Mouse (Mus musculus) adrenal gland (tissue): ENCODE results near the gene Rragd.
"Not testable (repeated sequence)": the region's sequence is repeated elsewhere in the genome, so short reads cannot be mapped to it uniquely, and the experiment has no call there.

Source experiments
- intact Hi-C: fragments of 180-260 bp; cut with DNase I; formaldehyde crosslinking; loops from one replicate; pipeline ENCODE4 v1.15.1; 2025

Gene Rragd

GRCm38 (mm10) chr4:32984801-32985675 is 2.2 kb downstream of the Rragd start:
- intact Hi-C loops, result no loop called here

- intact Hi-C loops, result no loop called here
Observed at GRCm38 (mm10) chr4:32985684-32986083, 2.8 kb downstream of the Rragd start.

DNA sequence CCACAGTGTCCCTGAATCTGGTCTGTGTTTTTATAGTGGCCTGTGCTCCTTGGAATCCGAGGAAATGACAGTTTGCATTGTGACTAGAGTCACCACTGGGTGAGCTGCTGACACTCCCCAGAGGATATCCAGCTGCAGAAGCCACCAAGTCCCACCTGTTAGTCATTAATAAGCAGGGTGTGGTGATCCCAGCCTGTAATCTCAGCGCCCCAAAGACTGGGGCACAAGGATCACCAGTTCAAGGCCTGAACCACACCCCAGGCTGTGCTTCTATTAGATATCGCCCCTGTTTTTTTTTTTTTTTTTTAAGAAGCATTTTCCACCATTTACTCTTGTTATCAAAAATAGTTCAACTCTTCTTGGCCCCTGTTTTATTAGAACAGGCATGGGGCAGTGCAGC is 4.2 kb downstream of the Rragd start:
- intact Hi-C loops, result no loop called here

GRCm38 (mm10) chr4:32989346-32989745 is 6.5 kb downstream of the Rragd start:
- intact Hi-C loops, result no loop called here

DNA sequence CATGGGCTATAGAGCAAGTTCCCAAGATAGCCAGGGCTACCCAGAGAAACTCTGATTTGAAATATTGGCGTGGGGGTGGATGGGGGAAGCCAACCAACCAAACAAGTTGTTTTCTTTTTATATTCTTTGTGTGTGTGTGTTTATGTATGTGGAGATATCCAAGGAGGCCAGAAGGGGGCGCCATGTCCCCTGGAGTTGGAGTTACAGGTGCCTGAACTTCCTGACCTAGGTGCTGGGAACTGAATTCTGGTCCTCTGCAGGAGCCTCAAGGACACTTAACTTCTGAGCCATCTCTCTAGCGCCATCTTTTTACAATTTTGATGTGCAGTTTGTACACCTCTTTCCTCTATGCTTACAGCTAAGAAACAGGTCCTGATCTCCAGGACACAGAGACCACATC is 11.3 kb downstream of the Rragd start:
- intact Hi-C loops, result no loop called here

GRCm38 (mm10) chr4:32996083-32996482 is 13.2 kb downstream of the Rragd start:
- intact Hi-C loops, result no loop called here

DNA sequence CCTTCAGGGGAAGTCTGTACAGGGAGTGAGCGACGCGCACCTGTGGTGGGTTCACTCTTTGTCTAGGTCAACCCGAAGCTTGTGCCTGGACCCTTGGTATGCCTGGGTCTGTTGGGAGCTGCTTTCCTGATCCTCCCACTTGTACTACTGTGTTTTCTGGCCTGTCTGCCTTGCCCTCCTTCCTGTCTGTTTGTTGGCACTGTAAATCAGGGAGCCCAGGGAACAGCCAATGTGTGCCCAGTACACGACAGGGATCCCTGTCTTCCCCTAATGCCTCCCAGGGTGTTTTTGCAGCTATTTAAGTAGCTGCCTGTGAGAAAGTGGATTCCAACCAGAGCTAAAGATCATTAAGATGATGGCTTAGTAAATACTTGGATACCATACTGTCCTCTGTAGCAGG is 14.7 kb downstream of the Rragd start:
- intact Hi-C loops, result no loop called here

DNA sequence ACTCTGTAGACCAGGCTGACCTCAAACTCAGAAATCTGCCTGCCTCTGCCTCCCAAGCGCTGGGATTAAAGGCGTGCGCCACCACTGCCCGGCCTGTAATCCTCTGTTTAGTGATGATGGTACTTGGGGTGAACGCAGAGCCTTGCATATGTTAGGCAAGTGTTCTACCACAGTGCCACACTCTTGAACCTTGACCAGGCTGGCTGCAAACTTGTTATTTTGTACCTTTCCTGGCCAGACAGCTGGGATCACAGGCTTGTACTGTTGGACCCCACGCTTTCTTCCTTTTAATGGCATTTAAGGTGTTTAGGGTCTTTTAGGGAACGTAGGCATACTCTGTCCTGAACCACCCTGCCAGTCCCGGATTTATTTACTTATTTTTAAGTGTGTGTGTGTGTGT is 16.2 kb downstream of the Rragd start:
- intact Hi-C loops, result no loop called here

GRCm38 (mm10) chr4:33002081-33002480 is 19.2 kb downstream of the Rragd start:
- intact Hi-C loops, result no loop called here

GRCm38 (mm10) chr4:33005595-33006470 is 23.0 kb downstream of the Rragd start:
- intact Hi-C loops, result not testable (repeated sequence)

DNA sequence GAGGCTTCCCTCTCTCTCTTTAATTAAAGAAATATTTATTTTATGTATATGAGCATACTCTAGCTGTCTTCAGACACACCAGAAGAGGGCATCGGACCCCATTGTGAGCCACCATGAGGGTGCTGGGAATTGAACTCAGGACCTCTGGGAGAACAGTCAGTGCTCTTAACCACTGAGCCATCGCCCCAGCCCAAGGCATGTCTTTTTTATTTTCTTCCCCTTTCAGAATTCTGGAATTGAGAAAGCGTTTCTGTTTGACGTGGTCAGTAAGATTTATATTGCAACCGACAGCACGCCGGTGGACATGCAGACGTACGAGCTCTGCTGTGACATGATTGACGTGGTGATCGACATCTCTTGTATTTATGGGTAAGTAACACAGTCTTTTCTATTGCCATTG is 24.0 kb downstream of the Rragd start:
- intact Hi-C loops, result no loop called here

DNA sequence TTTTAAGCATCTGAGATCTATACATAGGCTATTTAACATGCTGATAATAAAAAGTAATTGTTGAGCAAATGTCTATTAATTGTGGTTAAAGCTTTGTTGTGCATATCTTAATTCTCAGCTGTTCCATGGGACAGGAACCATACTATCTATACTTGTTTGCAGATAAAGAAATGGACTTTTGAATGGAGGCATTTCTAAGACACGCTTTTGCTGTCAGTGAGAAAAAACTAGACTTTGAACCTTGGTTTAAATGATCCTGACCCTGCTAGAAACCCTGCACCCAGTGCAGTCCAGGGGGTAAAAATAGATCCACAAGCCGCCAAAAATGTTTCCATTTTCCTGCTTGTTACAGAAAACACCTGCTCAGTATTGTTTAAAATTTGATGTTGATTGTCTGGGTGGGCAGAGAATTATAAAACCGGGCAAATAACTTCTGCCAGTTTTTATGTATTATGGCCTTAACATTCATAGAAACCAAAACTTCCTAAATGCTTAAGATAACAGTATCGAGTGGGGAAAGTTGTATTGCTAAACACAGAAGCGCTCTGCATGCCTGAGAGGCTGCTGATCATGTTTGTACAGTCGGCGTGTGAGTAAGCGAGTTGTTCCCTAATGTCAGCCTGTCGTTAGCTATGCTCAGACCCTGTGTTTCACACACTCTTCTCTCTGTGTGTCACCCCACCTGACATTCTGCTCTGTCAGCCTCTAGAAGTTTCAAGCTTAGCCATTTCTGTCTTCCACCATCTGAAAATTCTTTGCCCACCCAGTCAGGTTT is 24.8 kb downstream of the Rragd start:
- intact Hi-C loops, result no loop called here

- intact Hi-C loops, result loop anchor here (10.0 kb wide), 1 partner anchor 255 kb away; no protein-coding TSS in a partner anchor
Observed at GRCm38 (mm10) chr4:33010078-33010477, 27.2 kb downstream of the Rragd start.

- intact Hi-C loops, result loop anchor here (10.0 kb wide), 1 partner anchor 258 kb away; no protein-coding TSS in a partner anchor
Observed at GRCm38 (mm10) chr4:33012484-33012883, 29.6 kb downstream of the Rragd start.

DNA sequence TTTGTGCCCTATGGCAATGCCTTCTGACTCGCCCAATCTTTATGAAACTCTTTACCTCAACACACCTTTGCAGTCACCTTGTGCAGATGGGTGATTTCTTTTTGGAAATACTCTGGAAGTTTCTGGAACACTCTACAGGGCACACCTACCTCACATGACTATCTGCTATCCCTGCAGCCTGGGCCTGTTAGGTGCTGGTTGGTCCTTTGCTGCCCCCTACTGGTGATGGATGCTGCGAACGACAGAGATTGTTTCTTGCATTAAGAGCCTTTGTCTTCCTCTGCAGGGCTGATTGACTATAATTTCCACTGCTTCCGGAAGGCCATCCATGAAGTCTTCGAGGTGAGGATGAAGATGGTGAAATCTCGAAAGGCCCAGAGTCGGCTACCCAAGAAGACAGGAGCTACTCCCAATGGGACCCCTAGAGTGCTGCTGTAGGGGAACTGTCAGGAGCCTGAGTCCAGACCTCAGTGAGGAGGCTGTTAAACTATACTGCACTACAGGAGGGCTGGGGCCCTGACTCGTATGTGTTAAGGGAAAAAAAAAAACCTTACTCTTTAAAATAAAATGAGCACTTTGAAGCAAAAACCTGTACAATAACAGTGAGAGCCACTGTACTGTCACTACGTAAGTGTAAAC is 35.6 kb downstream of the Rragd start:
- intact Hi-C loops, result loop anchor here (10.0 kb wide), 1 partner anchor 264 kb away; no protein-coding TSS in a partner anchor

DNA sequence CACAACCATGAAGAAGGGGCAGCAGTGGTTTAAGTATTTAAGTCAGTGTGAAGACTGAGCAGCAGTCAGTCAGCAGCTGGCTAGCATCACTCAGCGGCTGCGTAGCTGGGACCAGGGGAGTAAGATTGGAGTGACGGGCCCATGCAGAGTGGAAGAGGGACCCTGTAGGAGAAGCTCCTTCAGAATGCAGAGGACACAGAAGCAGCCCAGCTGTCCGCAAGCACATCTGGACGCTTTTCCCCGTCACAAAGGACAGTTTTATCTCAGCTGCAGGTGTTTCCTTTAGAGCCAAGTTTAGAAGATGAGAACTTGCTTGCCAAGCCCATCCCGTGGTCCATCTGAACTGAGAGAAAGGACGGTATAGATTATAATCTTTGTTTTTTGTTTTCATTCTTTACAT is 41.6 kb downstream of the Rragd start:
- intact Hi-C loops, result no loop called here

- intact Hi-C loops, result no loop called here
Observed at GRCm38 (mm10) chr4:33029104-33029503, 46.3 kb downstream of the Rragd start.

- intact Hi-C loops, result loop anchor here (5.0 to 10.0 kb wide), 2 partner anchors 264 to 373 kb away; partner anchors contain the start of genes Mdn1 and Pnrc1
Observed at GRCm38 (mm10) chr4:33030264-33031194, 47.7 kb downstream of the Rragd start.

DNA sequence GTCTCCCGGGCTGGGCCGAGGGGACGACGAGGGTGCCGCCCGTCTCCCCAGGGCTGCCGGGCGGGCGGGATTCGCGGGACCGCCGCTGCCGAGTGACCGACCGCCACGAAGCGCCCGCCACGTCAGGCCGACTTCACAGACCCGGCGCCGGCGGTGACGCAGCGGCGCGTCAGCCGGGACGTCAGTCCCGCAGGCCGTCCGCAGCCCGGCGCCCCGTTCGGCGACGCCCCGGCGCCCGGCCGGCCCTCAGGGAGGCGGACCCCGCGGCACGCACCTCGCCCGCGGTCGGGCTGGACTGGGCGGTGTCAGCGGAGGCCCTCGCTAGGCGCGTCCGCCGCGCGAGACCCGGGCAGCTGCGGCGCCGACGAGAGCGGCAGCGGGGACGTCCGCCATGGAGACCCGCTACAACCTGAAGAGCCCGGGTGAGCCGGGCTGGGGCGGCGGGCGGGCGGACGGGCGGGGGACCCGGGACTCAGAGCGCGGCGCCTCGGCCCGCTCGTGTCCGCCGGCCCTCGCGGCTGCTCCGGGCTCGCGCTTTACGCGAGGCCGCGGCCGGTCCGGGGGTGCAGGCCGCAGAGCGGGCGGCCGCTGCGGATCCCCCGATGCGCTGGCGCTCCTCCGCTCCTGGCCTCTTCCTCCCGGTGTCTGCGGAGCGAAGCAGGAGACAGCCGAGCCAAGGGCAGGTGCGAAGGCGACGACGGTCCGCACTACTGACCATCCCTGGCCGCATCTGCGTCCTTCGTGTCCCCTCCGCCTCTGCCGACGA is 48.5 kb downstream of the Rragd start, which contains the start of gene Ube2j1:
Ube2j1 (plus strand) TSS at position 222 of the 766 bp plus-strand sequence.
- intact Hi-C loops, result loop anchor here (5.0 to 10.0 kb wide), 2 partner anchors 263 to 374 kb away; partner anchors contain the start of genes Mdn1 and Pnrc1
